Mouse (Mus musculus) small intestine, adult 2 months (tissue): Measurements from ENCODE around the gene Isg20l2. TPM values are rescaled to one million over a fixed set of nuclear protein-coding genes. Genes with fewer than 3 reads are reported as not detected.

ENCODE experiments used
- H3K27ac ChIP-seq: fragments of 200-500 bp; 2 replicates; pipeline ENCODE4 v1.5.1; 2012; ENCODE audit warnings: low read depth, low read length, control low read depth, inconsistent platforms; ENCODE audit not compliant: insufficient read depth
- H3K27me3 ChIP-seq: fragments of 200-500 bp; 2 replicates; pipeline ENCODE4 v1.6.1; 2012; ENCODE audit warnings: mild to moderate bottlenecking, moderate library complexity, low read length, inconsistent platforms; ENCODE audit not compliant: control insufficient read depth, insufficient read depth
- H3K36me3 ChIP-seq: fragments of 200-500 bp; 2 replicates; pipeline ENCODE4 v1.6.1; 2012; ENCODE audit warnings: mild to moderate bottlenecking, low read length, control low read depth, inconsistent platforms; ENCODE audit not compliant: control insufficient read depth, insufficient read depth
- H3K4me1 ChIP-seq: fragments of 200-500 bp; 2 replicates; pipeline ENCODE4 v1.6.1; 2012; ENCODE audit warnings: low read length, inconsistent platforms, mixed read lengths; ENCODE audit not compliant: control insufficient read depth, insufficient read depth, insufficient read length
- H3K4me3 ChIP-seq: fragments of 200-500 bp; 2 replicates; pipeline ENCODE4 v1.5.1; 2012; ENCODE audit warnings: low read depth, mild to moderate bottlenecking, control low read depth, inconsistent platforms, low read length, moderate library complexity
- CTCF ChIP-seq: fragments of 200-500 bp; IDR thresholded peaks from 2 replicates; pipeline ENCODE4 v1.5.1; 2012; ENCODE audit warnings: low read depth, mild to moderate bottlenecking, control low read depth, inconsistent platforms, low read length, moderate library complexity, mixed read lengths; ENCODE audit not compliant: insufficient replicate concordance, insufficient read length; ENCODE audit errors: extremely low read depth
- POLR2A ChIP-seq: fragments of 200-500 bp; IDR thresholded peaks from 2 replicates; pipeline ENCODE4 v1.6.1; 2012; ENCODE audit warnings: low read depth, mild to moderate bottlenecking, control low read depth, inconsistent platforms, low read length, moderate library complexity
- WGBS: fragments of 180-500 bp; shearing (Covaris S2); methylation state at CpG from one replicate; pipeline ENCODE4 v1.1.7; 2018; 5-methylcytosine and 5-hydroxymethylcytosine counted together
- polyA plus RNA-seq: library from polyadenylated mRNA; depleted of rRNA; stranded (reverse); fragments of >200 nt; gene quantifications from 2 replicates; pipeline ENCODE4 v1.2.3, GENCODE M21; 2012; rRNA removed

Isg20l2 gene
- polyA plus RNA-seq, 1 experiment, result 7.0 TPM

DNA sequence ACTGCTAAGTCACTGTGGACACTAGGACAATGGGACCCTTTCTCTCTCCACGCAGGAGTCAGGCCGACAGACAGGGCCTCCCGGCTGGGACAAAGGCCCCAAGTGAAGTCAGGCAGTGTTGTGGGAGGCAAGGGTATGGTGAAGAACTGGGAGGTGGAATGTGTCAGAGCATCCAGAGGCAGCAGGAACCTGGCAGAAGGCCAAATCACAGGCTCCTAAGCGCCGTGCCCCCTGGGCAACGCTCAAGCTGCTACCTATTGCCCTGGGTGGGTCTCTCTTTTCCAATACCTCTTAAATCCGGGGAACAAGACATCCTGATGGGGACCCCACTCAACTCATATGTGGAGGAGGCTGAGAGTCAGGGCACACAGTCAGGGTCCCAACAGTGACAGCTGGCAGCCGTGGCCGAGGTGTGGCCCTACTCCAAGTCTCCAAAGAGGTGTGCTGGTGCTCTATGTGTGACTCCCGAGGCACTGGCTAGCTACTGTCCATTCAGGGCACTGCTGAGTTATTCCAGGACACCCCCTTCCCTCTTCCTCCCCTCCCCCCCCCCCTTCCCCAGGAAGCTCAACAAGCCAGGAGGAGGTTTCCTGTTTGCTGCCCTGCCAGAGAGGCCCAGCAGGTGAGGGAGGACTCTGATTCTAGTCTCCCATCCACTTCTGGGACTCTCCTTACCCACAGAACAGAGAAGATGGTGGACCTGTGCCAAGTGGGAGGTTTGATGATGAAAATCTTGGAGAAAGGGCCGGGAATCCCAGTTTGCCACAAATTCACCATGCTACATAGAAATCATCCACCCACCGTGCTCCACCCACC lies 55.6 kb downstream of the Isg20l2 start:
- H3K4me1 ChIP-seq, result peaks cover 16% of the 10 kb centered on the region
- WGBS, result 47% methylated on average over 12 of the region's 12 CpGs
- H3K4me3 ChIP-seq, result no peak overlapping the region
- H3K36me3 ChIP-seq, result no peaks in the 10 kb centered on the region
- TF ChIP-seq CTCF (no peak), POLR2A (no peak)
- no peak overlapping the region for H3K27ac ChIP-seq
- H3K27me3 ChIP-seq, result peaks cover 4% of the 10 kb centered on the region; the same call in 1 of the 2 replicates

DNA sequence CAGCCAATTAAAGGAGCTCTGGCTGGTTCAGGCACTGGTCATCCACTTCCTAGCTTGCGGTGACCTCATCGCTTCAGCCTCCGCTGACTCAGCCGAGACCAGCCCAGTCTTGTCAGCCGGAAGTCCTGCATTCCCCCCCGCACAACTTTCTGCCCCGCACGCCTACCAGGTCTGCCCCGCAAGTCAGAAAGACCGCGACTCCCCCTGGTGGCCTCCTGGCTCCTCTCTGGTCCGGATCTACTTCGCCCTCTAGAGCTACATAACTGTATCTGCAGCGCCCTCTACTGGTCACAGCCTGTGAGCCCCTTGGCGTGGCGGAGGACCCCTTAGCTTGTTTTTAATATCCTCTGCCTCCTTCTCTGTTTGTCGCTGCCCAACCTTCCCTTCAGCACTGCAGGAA lies 56.8 kb downstream of the Isg20l2 start:
- Histone ChIP-seq H3K36me3 (no peaks in the 10 kb centered on the region), H3K4me3 (peak overlapping the region; percentile 32), H3K4me1 (peaks cover 13% of the 10 kb centered on the region), H3K27me3 (peaks cover 4% of the 10 kb centered on the region; the same call in 1 of the 2 replicates), H3K27ac (no peak overlapping the region)
- TF ChIP-seq CTCF (peak; percentile 99), POLR2A (no peak)
- under 1% methylated on average over 17 of the region's 17 CpGs for WGBS

DNA sequence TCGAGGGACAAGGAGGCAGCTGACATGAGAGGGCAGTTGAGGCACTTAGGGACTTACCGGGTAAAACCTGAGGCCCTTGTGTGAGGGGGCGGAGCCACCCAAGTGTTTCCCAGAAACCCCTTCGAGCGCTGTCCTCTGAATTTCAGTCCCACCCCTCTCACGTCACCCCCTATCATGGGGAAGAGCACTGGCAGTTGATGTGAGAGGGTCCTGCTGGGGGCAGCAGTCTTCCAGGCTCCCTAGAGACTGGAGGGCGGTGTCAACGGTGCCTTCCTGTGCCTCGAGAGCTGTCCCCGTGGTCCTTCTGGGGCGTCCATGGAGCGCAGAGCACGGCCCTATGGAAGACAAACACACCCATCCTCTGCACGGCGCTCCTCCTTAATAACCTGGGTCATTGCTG lies 57.5 kb downstream of the Isg20l2 start:
- H3K27me3 ChIP-seq, result peaks cover 4% of the 10 kb centered on the region; the same call in 1 of the 2 replicates
- WGBS, result 1% methylated on average over 15 of the region's 15 CpGs
- TF ChIP-seq POLR2A (no peak; the same call in 1 of the 2 replicates), CTCF (no peak)
- H3K27ac ChIP-seq, result no peak overlapping the region
- H3K4me1 ChIP-seq, result peaks cover 5% of the 10 kb centered on the region
- peak overlapping the region; percentile 38 for H3K4me3 ChIP-seq
- no peaks in the 10 kb centered on the region for H3K36me3 ChIP-seq

DNA sequence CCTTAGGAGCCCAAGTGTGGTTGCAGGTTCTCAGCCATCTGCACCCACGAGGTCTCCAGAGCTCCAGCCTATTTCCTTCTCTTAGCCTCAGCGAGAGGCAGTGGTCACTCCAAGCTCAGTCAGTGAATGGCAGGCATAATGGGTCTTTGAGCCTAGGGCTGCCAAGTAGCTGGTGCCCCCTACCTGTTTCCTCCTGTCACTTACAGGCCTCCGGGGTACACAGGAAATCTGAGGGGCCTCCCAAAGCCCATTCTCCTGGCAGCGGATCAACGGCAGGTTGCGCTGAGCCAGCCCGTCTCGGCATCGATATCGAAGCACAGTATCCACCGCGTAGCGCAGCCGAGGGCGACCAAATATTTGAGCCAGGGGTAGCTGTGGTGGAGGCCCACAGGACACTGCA lies 58.0 kb downstream of the Isg20l2 start:
- peaks cover 4% of the 10 kb centered on the region; the same call in 1 of the 2 replicates for H3K27me3 ChIP-seq
- no peaks in the 10 kb centered on the region for H3K36me3 ChIP-seq
- TF ChIP-seq CTCF (no peak), POLR2A (no peak)
- peak overlapping the region; percentile 38 for H3K4me3 ChIP-seq
- WGBS, result 11% methylated on average over 15 of the region's 15 CpGs
- H3K4me1 ChIP-seq, result peaks cover 2% of the 10 kb centered on the region; the same call in 1 of the 2 replicates
- H3K27ac ChIP-seq, result no peak overlapping the region

DNA sequence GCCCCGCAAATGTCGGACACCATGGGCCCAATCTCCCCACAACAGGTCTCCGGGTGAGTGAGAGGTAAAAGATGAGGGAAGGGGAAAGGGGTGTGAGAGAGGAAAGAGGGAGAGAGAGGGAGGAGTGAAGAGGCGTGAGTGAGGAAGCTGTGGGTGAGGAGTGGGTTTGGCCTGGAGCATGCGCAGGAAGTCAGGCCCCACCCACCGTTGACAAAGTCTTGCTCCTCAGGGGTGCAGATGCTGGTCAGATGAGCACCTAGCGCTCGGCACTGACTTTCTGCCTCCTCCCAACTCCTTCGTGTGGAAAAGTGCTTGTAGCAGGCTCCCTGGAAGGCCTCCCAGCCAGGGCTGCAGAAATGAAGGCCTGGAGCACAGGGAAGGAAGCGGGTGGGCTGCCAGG lies 59.8 kb downstream of the Isg20l2 start:
- 29% methylated on average over 10 of the region's 10 CpGs for WGBS

More for the DNA sequence above, 59.8 kb downstream of the Isg20l2 start:
- TF ChIP-seq POLR2A, result no peak
- TF ChIP-seq CTCF, result no peak
- H3K36me3 ChIP-seq, result no peaks in the 10 kb centered on the region
- no peak overlapping the region for H3K4me3 ChIP-seq
- H3K27ac ChIP-seq, result no peak overlapping the region
- H3K4me1 ChIP-seq, result no peaks in the 10 kb centered on the region; the same call in 1 of the 2 replicates
- H3K27me3 ChIP-seq, result peaks cover 4% of the 10 kb centered on the region; the same call in 1 of the 2 replicates

Other genes with a start within 250 kb of the Isg20l2 start
- gene Lrrc71, start 181.7 kb upstream of the Isg20l2 start, polyA plus RNA-seq, result 0.03 TPM in 2 replicates
- gene Ntrk1, start 135.2 kb upstream of the Isg20l2 start, polyA plus RNA-seq, result 0.08 and 0.18 TPM in 2 replicates
- gene Insrr, start 133.4 kb upstream of the Isg20l2 start, polyA plus RNA-seq, result 1.3 and 2.6 TPM in 2 replicates
- 13.0 and 20.1 TPM in 2 replicates for gene Pear1, start 106.0 kb upstream of the Isg20l2 start, polyA plus RNA-seq
- gene Sh2d2a, start 83.6 kb upstream of the Isg20l2 start, polyA plus RNA-seq, result 3.0 and 5.9 TPM in 2 replicates
- 13.4 and 27.1 TPM in 2 replicates for gene Prcc, start 44.7 kb upstream of the Isg20l2 start, polyA plus RNA-seq
- gene Hdgf, start 24.0 kb upstream of the Isg20l2 start, polyA plus RNA-seq, result 20.0 and 44.5 TPM in 2 replicates
- gene Mrpl24, start 10.8 kb upstream of the Isg20l2 start, polyA plus RNA-seq, result 12.5 and 25.5 TPM in 2 replicates
- 12.5 and 17.3 TPM in 2 replicates for gene Rrnad1, start 403 bp downstream of the Isg20l2 start, polyA plus RNA-seq
- gene Crabp2, start 18.4 kb downstream of the Isg20l2 start, polyA plus RNA-seq, result 0.10 TPM in 1 of 2 replicates, not detected in the other
- 2.6 and 5.0 TPM in 2 replicates for gene Nes, start 40.8 kb downstream of the Isg20l2 start, polyA plus RNA-seq
- gene Bcan, start 69.9 kb downstream of the Isg20l2 start, polyA plus RNA-seq, result 0.04 and 0.24 TPM in 2 replicates
- gene Hapln2, start 97.3 kb downstream of the Isg20l2 start, polyA plus RNA-seq, result not detected in 2 replicates
- gene Gpatch4, start 112.8 kb downstream of the Isg20l2 start, polyA plus RNA-seq, result 3.7 and 4.4 TPM in 2 replicates
- gene Naxe, start 128.2 kb downstream of the Isg20l2 start, polyA plus RNA-seq, result 25.4 and 41.6 TPM in 2 replicates
- not detected in 2 replicates for gene Ttc24, start 148.0 kb downstream of the Isg20l2 start, polyA plus RNA-seq
- 7.1 and 14.6 TPM in 2 replicates for gene Iqgap3, start 151.7 kb downstream of the Isg20l2 start, polyA plus RNA-seq
- 61.9 and 89.7 TPM in 2 replicates for gene Mef2d, start 212.1 kb downstream of the Isg20l2 start, polyA plus RNA-seq